Mouse (Mus musculus) erythroblast, embryonic 14.5 days (primary cell): Measurements from ENCODE around the gene Cuta. TPM values are rescaled to one million over a fixed set of nuclear protein-coding genes. Genes with fewer than 3 reads are reported as not detected.
"Not testable (repeated sequence)": the region's sequence is repeated elsewhere in the genome, so short reads cannot be mapped to it uniquely, and the experiment has no call there.

Experiments used
- H3K27me3 ChIP-seq: 2 replicates; pipeline ENCODE4 v1.6.1; 2012; ENCODE audit warnings: inconsistent platforms; ENCODE audit not compliant: control insufficient read depth
- H3K36me3 ChIP-seq: 2 replicates; pipeline ENCODE4 v1.6.1; 2012; ENCODE audit warnings: mild to moderate bottlenecking, inconsistent platforms; ENCODE audit not compliant: control insufficient read depth
- H3K4me1 ChIP-seq: 2 replicates; pipeline ENCODE4 v1.6.1; 2012; ENCODE audit warnings: inconsistent platforms; ENCODE audit not compliant: control insufficient read depth
- H3K4me3 ChIP-seq: replicated peaks from 2 replicates; pipeline ENCODE3; 2012; ENCODE audit warnings: moderate library complexity, mild to moderate bottlenecking, inconsistent platforms
- H3K9me3 ChIP-seq: 2 replicates; pipeline ENCODE4 v1.6.1; 2012; ENCODE audit warnings: low read length, inconsistent platforms, mixed read lengths; ENCODE audit not compliant: control insufficient read depth
- GATA1 ChIP-seq: IDR thresholded peaks from 2 replicates; pipeline ENCODE4 v1.6.1; 2012; ENCODE audit warnings: low read length, inconsistent platforms, mixed read lengths
- TAL1 ChIP-seq: IDR thresholded peaks from 3 replicates; pipeline ENCODE4 v1.6.1; 2012; ENCODE audit warnings: low read length, inconsistent platforms, mixed read lengths
- polyA plus RNA-seq: library from polyadenylated mRNA; stranded (reverse); fragments of >175 nt; gene quantifications from 2 replicates; pipeline ENCODE4 v1.2.3, GENCODE M21; 2012

Cuta gene
- polyA plus RNA-seq, 1 experiment: 19.6 TPM

- peaks cover 46% of the 10 kb centered on the region for H3K4me1 ChIP-seq
- H3K9me3 ChIP-seq: no peaks in the 10 kb centered on the region
- H3K27me3 ChIP-seq: no peaks in the 10 kb centered on the region
- H3K4me3 ChIP-seq: peak overlapping the region; percentile 75
- peaks cover 91% of the 10 kb centered on the region for H3K36me3 ChIP-seq
- no peak for TF ChIP-seq GATA1
- TF ChIP-seq TAL1: no peak
Observed at GRCm38 (mm10) chr17:26933419-26933818, 6.0 kb downstream of the Cuta start.

- Histone ChIP-seq H3K4me3 (peak within 1 kb of the TSS; percentile 75), H3K4me1 (peaks cover 41% of the 10 kb centered on the region)
Observed at GRCm38 (mm10) chr17:26932839-26933398, 6.5 kb downstream of the Cuta start, which contains the start of gene Phf1. Phf1 (plus strand) TSS chr17:26933052.

GRCm38 (mm10) chr17:26931795-26932194, 7.6 kb downstream of the Cuta start:
- H3K4me3 ChIP-seq, H3K9me3 ChIP-seq, H3K27me3 ChIP-seq: not testable (repeated sequence)
- H3K36me3 ChIP-seq: peaks cover 96% of the 10 kb centered on the region
- peaks cover 31% of the 10 kb centered on the region for H3K4me1 ChIP-seq

More at GRCm38 (mm10) chr17:26932839-26933398, 6.5 kb downstream of the Cuta start, which contains the start of gene Phf1:
- peaks cover 95% of the 10 kb centered on the region for H3K36me3 ChIP-seq
- no peaks in the 10 kb centered on the region for H3K9me3 ChIP-seq
- TF ChIP-seq TAL1 (no peak), GATA1 (no peak)
- no peaks in the 10 kb centered on the region for H3K27me3 ChIP-seq

GRCm38 (mm10) chr17:26925414-26925813, 14.0 kb downstream of the Cuta start:
- H3K36me3 ChIP-seq: peaks cover 99% of the 10 kb centered on the region

GRCm38 (mm10) chr17:26922368-26922767, 17.0 kb downstream of the Cuta start:
- H3K4me3 ChIP-seq, H3K9me3 ChIP-seq, H3K27me3 ChIP-seq: not testable (repeated sequence)
- peaks cover 26% of the 10 kb centered on the region for H3K4me1 ChIP-seq
- peaks cover 91% of the 10 kb centered on the region for H3K36me3 ChIP-seq

More at GRCm38 (mm10) chr17:26925414-26925813, 14.0 kb downstream of the Cuta start:
- not testable (repeated sequence) for H3K9me3 ChIP-seq, H3K4me3 ChIP-seq, H3K4me1 ChIP-seq, H3K27me3 ChIP-seq

- H3K4me3 ChIP-seq, H3K9me3 ChIP-seq, H3K27me3 ChIP-seq: not testable (repeated sequence)
- Histone ChIP-seq H3K4me1 (peaks cover 34% of the 10 kb centered on the region), H3K36me3 (peaks cover 62% of the 10 kb centered on the region)
Observed at GRCm38 (mm10) chr17:26919516-26919915, 19.9 kb downstream of the Cuta start.

- H3K27me3 ChIP-seq: no peaks in the 10 kb centered on the region
- no peaks in the 10 kb centered on the region for H3K9me3 ChIP-seq
- TF ChIP-seq GATA1 (no peak), TAL1 (no peak; the same call in 2 of the 3 replicates)
- peak overlapping the region; percentile 69 for H3K4me3 ChIP-seq
- peaks cover 50% of the 10 kb centered on the region for H3K36me3 ChIP-seq
- peaks cover 34% of the 10 kb centered on the region for H3K4me1 ChIP-seq
Observed at GRCm38 (mm10) chr17:26918343-26918742, 21.0 kb downstream of the Cuta start.

- not testable (repeated sequence) for H3K9me3 ChIP-seq
- peaks cover 42% of the 10 kb centered on the region for H3K36me3 ChIP-seq
Observed at GRCm38 (mm10) chr17:26917560-26917959, 21.8 kb downstream of the Cuta start.

GRCm38 (mm10) chr17:26916711-26917482, 22.5 kb downstream of the Cuta start, which contains the start of gene Kifc5b:
Kifc5b (plus strand) TSS chr17:26917091.
- Histone ChIP-seq H3K4me3 (peak within 1 kb of the TSS; percentile 76), H3K36me3 (peaks cover 37% of the 10 kb centered on the region), H3K27me3 (no peaks in the 10 kb centered on the region), H3K4me1 (peaks cover 34% of the 10 kb centered on the region), H3K9me3 (no peaks in the 10 kb centered on the region)
- TF ChIP-seq GATA1: no peak
- TF ChIP-seq TAL1: no peak

More at GRCm38 (mm10) chr17:26917560-26917959, 21.8 kb downstream of the Cuta start:
- H3K27me3 ChIP-seq: not testable (repeated sequence)
- Histone ChIP-seq H3K4me3 (peak overlapping the region; percentile 76), H3K4me1 (peaks cover 34% of the 10 kb centered on the region)

- Histone ChIP-seq H3K9me3 (peaks cover 4% of the 10 kb centered on the region), H3K4me1 (peaks cover 28% of the 10 kb centered on the region), H3K27me3 (no peaks in the 10 kb centered on the region), H3K36me3 (peaks cover 20% of the 10 kb centered on the region), H3K4me3 (no peak overlapping the region)
- TF ChIP-seq TAL1 (no peak), GATA1 (no peak)
Observed at GRCm38 (mm10) chr17:26915248-26915647, 24.1 kb downstream of the Cuta start.

- not testable (repeated sequence) for H3K36me3 ChIP-seq, H3K4me3 ChIP-seq, H3K27me3 ChIP-seq, H3K4me1 ChIP-seq
- peaks cover 29% of the 10 kb centered on the region for H3K9me3 ChIP-seq
Observed at GRCm38 (mm10) chr17:26907506-26907905, 31.9 kb downstream of the Cuta start.
